Mouse (Mus musculus): ENCODE results near the gene Ddx28.
"Not testable (repeated sequence)": the region's sequence is repeated elsewhere in the genome, so short reads cannot be mapped to it uniquely, and the experiment has no call there.

Ddx28 gene

GRCm38 (mm10) chr8:106012203-106012602 lies 521 bp upstream of the Ddx28 start:
- DNase-seq (ENCODE audit: low read depth, low spot score) = not testable (repeated sequence)

GRCm38 (mm10) chr8:106010748-106011642 lies 687 bp downstream of the Ddx28 start:
- DNase-seq (ENCODE audit: low read depth, low spot score) = peak; percentile 91

GRCm38 (mm10) chr8:106007891-106008290 lies 3.8 kb downstream of the Ddx28 start:
- DNase-seq (ENCODE audit: low read depth, low spot score) = not testable (repeated sequence)

GRCm38 (mm10) chr8:106007135-106007534 lies 4.5 kb downstream of the Ddx28 start:
- no peak for DNase-seq (ENCODE audit: low read depth, low spot score)

GRCm38 (mm10) chr8:106006413-106006812 lies 5.3 kb downstream of the Ddx28 start:
- no peak for DNase-seq (ENCODE audit: low read depth, low spot score)

GRCm38 (mm10) chr8:106005875-106006274 lies 5.8 kb downstream of the Ddx28 start, which contains the start of gene Dpep2nb:
TSS of gene Dpep2nb (minus strand) at chr8:106005975.
- no peak for DNase-seq (ENCODE audit: low read depth, low spot score)

GRCm38 (mm10) chr8:106004538-106005207 lies 7.0 kb downstream of the Ddx28 start:
- DNase-seq (ENCODE audit: low read depth, low spot score) = no peak

- no peak for DNase-seq (ENCODE audit: low read depth, low spot score)
These were observed 9.8 kb downstream of the Ddx28 start for GRCm38 (mm10) chr8:106001908-106002307.

GRCm38 (mm10) chr8:105998971-105999370 lies 12.7 kb downstream of the Ddx28 start:
- no peak for DNase-seq (ENCODE audit: low read depth, low spot score)

GRCm38 (mm10) chr8:105996359-105996758 lies 15.3 kb downstream of the Ddx28 start:
- DNase-seq (ENCODE audit: low read depth, low spot score) = no peak

GRCm38 (mm10) chr8:105993226-105993625 lies 18.5 kb downstream of the Ddx28 start:
- no peak for DNase-seq (ENCODE audit: low read depth, low spot score)

GRCm38 (mm10) chr8:105992499-105992898 lies 19.2 kb downstream of the Ddx28 start:
- no peak for DNase-seq (ENCODE audit: low read depth, low spot score)

- no peak for DNase-seq (ENCODE audit: low read depth, low spot score)
These were observed 20.1 kb downstream of the Ddx28 start for GRCm38 (mm10) chr8:105991546-105991945.

- peak; percentile 83 for DNase-seq (ENCODE audit: low read depth, low spot score)
These were observed 20.8 kb downstream of the Ddx28 start, which contains the start of gene Dus2 for GRCm38 (mm10) chr8:105990856-105991387. TSS of gene Dus2 (plus strand) at chr8:105991337.

GRCm38 (mm10) chr8:105988546-105988945 lies 23.1 kb downstream of the Ddx28 start:
- DNase-seq (ENCODE audit: low read depth, low spot score) = no peak

GRCm38 (mm10) chr8:105983406-105983805 lies 28.3 kb downstream of the Ddx28 start:
- DNase-seq (ENCODE audit: low read depth, low spot score) = not testable (repeated sequence)

- DNase-seq (ENCODE audit: low read depth, low spot score) = no peak
These were observed 30.5 kb downstream of the Ddx28 start for GRCm38 (mm10) chr8:105981146-105981545.

- no peak for DNase-seq (ENCODE audit: low read depth, low spot score)
These were observed 32.4 kb downstream of the Ddx28 start, which contains the start of gene Dpep3 for GRCm38 (mm10) chr8:105979325-105979724. TSS of gene Dpep3 (minus strand) at chr8:105979429.

- DNase-seq (ENCODE audit: low read depth, low spot score) = no peak
These were observed 36.3 kb downstream of the Ddx28 start for GRCm38 (mm10) chr8:105975363-105975762.

- DNase-seq (ENCODE audit: low read depth, low spot score) = no peak
These were observed 40.5 kb downstream of the Ddx28 start for GRCm38 (mm10) chr8:105971019-105971720.

GRCm38 (mm10) chr8:105969367-105969766 lies 42.3 kb downstream of the Ddx28 start:
- no peak for DNase-seq (ENCODE audit: low read depth, low spot score)
